Mouse (Mus musculus) olfactory bulb, adult 2 months (tissue): Measurements from ENCODE around the gene Zdhhc12. TPM values are rescaled to one million over a fixed set of nuclear protein-coding genes. Genes with fewer than 3 reads are reported as not detected.

Experiments used
- H3K27ac ChIP-seq: fragments of 200-500 bp; 2 replicates; pipeline ENCODE4 v1.5.1; 2012; ENCODE audit warnings: low read depth, low read length; ENCODE audit not compliant: insufficient read depth
- H3K4me1 ChIP-seq: fragments of 200-500 bp; 2 replicates; pipeline ENCODE4 v1.6.1; 2012; ENCODE audit warnings: low read length; ENCODE audit not compliant: control insufficient read depth, insufficient read depth
- H3K4me3 ChIP-seq: fragments of 200-500 bp; 2 replicates; pipeline ENCODE4 v1.5.1; 2012; ENCODE audit warnings: mild to moderate bottlenecking, low read depth, low read length, moderate library complexity; ENCODE audit not compliant: insufficient read depth
- CTCF ChIP-seq: fragments of 200-500 bp; IDR thresholded peaks from 2 replicates; pipeline ENCODE4 v1.5.1; 2012; ENCODE audit warnings: low read depth, mild to moderate bottlenecking, low read length, moderate library complexity; ENCODE audit not compliant: insufficient read depth
- POLR2A ChIP-seq: fragments of 200-500 bp; IDR thresholded peaks from 2 replicates; pipeline ENCODE4 v1.6.1; 2012; ENCODE audit warnings: mild to moderate bottlenecking, low read depth, low read length, moderate library complexity; ENCODE audit not compliant: insufficient read depth
- WGBS: fragments of 180-500 bp; shearing (Covaris S2); methylation state at CpG from one replicate; pipeline ENCODE4 v1.1.7; 2018; 5-methylcytosine and 5-hydroxymethylcytosine counted together
- polyA plus RNA-seq: library from polyadenylated mRNA; stranded (reverse); fragments of >200 nt; gene quantifications from 2 replicates; pipeline ENCODE4 v1.2.4, GENCODE M21; 2012; ENCODE audit warnings: low replicate concordance; ENCODE audit not compliant: missing spikeins, insufficient read depth, insufficient read length

Gene Zdhhc12
- polyA plus RNA-seq, 1 experiment = not detected

GRCm38 (mm10) chr2:30072875-30073274 lies 20.6 kb downstream of the Zdhhc12 start:
- 79% methylated on average over 7 of the region's 7 CpGs for WGBS
- no peak for TF ChIP-seq CTCF
- TF ChIP-seq POLR2A = no peak
- Histone ChIP-seq H3K27ac (no peak overlapping the region), H3K4me3 (no peak overlapping the region), H3K4me1 (peaks cover 7% of the 10 kb centered on the region; the same call in 1 of the 2 replicates)

DNA sequence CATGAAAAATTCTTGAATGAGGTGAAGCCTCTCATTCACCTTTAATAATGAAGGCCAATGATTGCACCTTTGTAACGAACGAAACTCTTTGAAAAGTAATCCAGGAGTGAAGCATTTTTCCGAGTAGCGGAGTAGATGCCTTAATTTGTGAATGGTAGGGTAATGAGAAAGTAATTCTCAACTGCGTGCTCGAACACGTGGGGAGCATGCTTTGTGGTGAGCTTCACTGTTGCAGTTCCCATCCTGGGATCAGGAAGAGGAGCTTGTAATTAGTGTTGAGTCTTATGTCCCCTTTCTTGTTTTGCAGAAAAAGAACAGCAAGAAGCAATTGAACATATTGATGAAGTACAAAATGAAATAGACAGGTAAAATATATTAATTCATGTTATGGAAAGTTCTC lies 25.5 kb downstream of the Zdhhc12 start:
- TF ChIP-seq CTCF (no peak), POLR2A (no peak)
- H3K4me3 ChIP-seq = no peak overlapping the region
- peaks cover 7% of the 10 kb centered on the region for H3K4me1 ChIP-seq
- WGBS = 8% methylated on average over 7 of the region's 7 CpGs
- no peak overlapping the region for H3K27ac ChIP-seq

DNA sequence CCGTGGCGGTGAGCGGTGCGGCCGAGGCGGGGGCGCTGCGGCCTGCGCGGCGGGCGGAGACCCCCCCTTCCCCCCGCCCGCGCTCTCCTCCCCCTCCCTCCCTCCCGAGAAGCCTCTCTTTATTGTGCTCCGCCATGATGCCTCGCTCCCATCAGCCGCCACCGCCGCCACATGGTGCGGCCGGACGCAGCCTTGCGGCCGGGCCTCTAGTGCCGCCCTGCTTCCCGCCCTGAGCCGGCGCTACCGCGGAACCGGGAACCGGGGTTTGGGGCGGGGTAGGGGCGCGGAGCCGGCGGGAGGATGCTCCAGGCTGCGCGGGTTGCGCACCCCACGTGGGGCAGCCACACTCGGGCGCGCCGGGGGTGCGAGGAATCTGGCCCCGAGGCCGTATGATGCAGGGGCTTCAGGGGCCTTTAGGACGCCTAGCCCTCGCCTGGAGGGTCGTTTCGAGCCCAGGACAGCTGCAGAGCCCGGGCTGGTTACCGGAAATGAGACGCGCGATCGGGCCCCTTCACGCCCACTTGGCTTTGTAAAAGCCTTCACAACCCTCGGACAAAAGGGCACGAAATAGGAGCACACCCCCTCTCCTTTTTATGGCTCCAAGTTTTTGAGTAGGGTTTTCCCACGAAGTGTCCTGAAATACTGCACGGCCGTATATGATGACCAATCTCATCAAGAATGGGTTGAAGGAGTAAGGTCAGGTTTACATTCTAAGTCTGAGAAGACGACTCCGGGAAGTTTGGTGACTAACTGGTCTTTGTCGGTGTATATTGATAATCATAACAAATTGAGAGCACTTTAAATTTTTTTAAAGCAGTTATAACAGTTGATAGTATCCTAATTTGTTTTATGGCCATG lies 26.2 kb downstream of the Zdhhc12 start:
- TF ChIP-seq CTCF = no peak
- no peak for TF ChIP-seq POLR2A
- under 1% methylated on average over 53 of the region's 69 CpGs for WGBS
- Histone ChIP-seq H3K27ac (no peak overlapping the region), H3K4me3 (peak overlapping the region; percentile 99), H3K4me1 (peaks cover 14% of the 10 kb centered on the region)

DNA sequence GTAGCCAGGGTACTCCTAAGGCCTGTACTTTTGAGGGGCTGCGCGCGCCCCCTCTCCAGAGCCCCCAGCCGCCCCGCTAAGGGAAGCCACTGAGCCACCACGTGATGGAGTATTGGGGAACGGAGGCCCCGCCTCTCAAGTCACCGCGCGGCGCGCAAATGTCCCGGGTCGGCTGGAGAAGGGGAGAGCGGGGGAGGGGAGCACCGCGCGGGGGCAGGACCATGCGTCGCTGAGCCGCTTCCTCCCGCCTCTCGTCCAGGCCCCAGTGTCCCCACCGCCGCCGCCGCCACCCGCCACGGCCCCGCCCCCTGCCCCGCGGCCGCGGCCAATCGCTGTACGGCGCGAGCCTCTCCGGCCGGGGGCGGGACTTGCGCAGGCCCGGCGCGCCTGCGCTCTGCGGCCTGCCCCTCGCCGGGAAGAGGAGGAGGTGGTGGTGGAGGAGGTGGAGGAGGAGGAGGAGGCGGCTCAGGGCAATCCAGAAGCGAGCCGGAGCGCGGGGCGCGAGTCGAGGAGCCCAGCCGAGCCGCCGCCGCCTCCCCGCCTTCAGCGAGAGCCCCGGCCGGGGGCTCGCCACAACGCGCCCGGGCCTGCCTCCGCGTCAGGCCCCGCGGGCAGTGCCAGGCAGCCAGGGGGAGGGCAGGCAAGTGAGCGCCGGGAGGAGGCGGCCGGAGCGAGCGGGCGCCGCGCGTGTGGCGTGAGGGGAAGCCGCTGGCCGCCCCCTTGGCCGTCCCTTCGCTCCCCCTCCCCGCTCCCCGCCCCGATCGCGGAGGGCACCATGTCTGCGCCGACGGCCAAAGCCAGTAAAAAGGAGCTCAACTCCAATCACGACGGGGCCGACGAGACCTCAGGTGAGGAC lies 27.2 kb downstream of the Zdhhc12 start:
- TF ChIP-seq CTCF (no peak), POLR2A (peak; percentile 51)
- Histone ChIP-seq H3K27ac (peak overlapping the region; percentile 96), H3K4me3 (peak overlapping the region; percentile 99), H3K4me1 (peaks cover 23% of the 10 kb centered on the region)
- 2% methylated on average over 93 of the region's 101 CpGs for WGBS

DNA sequence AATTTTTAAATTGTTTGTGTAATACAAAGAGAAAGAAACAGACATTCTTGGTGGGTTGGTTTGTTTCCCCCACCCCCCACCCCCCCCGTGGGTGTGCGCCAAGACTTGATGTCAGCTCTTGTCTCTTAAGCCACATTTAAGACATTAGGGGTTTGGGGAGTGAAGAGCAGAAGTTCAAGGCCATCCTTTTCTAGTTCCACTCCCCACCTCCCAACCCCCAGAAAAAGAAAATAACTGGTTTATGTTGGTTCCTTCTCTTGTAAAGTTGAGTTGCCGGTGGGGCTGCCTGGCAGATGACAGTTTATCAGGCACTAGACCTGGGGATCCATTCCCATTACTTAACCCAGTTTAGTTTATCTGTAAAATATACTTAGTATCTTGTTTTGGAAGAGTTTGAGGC lies 29.1 kb downstream of the Zdhhc12 start:
- Histone ChIP-seq H3K4me3 (no peak overlapping the region), H3K4me1 (peaks cover 23% of the 10 kb centered on the region), H3K27ac (no peak overlapping the region)
- 60% methylated on average over 3 of the region's 3 CpGs for WGBS
- TF ChIP-seq POLR2A (no peak), CTCF (no peak)

DNA sequence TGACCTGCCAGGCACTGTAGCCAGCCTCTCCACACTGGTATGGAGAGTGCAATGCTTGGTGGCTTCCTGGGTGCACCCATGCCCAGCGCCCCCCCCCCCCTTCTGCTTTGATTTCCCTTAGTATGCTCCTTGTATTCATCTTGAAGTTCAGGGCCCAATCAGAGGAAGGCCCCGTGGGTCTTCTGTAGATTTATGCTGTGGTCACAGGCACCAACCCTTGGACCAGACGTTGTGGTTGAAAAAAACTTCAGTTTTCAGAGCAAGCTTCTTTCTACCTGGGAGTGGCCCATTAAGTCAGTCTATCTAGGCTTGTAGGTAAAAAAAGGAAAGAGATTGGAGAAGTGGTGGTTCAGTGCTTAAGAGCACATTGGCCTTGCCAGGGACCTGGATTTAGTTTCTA lies 29.7 kb downstream of the Zdhhc12 start:
- TF ChIP-seq CTCF = no peak
- no peak for TF ChIP-seq POLR2A
- Histone ChIP-seq H3K4me1 (peaks cover 23% of the 10 kb centered on the region), H3K4me3 (no peak overlapping the region), H3K27ac (no peak overlapping the region)
- WGBS = 42% methylated on average over 3 of the region's 3 CpGs

GRCm38 (mm10) chr2:30063235-30063634 lies 30.2 kb downstream of the Zdhhc12 start:
- H3K4me1 ChIP-seq = peaks cover 23% of the 10 kb centered on the region
- 0 out of 2 replicates have a peak overlapping the region, but pooled peaks have one; percentile 63 for H3K27ac ChIP-seq
- peak overlapping the region; percentile 59 for H3K4me3 ChIP-seq
- 38% methylated on average over 8 of the region's 8 CpGs for WGBS
- no peak for TF ChIP-seq POLR2A
- TF ChIP-seq CTCF = no peak

- no peak for TF ChIP-seq POLR2A
- 0 out of 2 replicates have a peak, but pooled peaks have one; percentile 3 for TF ChIP-seq CTCF
- H3K27ac ChIP-seq = peak overlapping the region; percentile 63; the same call in 1 of the 2 replicates
- peak overlapping the region; percentile 59 for H3K4me3 ChIP-seq
- peaks cover 23% of the 10 kb centered on the region for H3K4me1 ChIP-seq
- WGBS = 3% methylated on average over 40 of the region's 40 CpGs
Observed at GRCm38 (mm10) chr2:30062249-30063093, 31.0 kb downstream of the Zdhhc12 start.
